Mouse (Mus musculus) CD4-positive, CD25-positive, alpha-beta regulatory T cell, adult 2 months (primary cell): ENCODE data around the gene Diaph3.

Source experiments
- DNase-seq: peaks from one replicate; pipeline ENCODE4 v3.0.0-alpha.2; 2012; ENCODE audit warnings: low read depth, low spot score

The Diaph3 gene

DNA sequence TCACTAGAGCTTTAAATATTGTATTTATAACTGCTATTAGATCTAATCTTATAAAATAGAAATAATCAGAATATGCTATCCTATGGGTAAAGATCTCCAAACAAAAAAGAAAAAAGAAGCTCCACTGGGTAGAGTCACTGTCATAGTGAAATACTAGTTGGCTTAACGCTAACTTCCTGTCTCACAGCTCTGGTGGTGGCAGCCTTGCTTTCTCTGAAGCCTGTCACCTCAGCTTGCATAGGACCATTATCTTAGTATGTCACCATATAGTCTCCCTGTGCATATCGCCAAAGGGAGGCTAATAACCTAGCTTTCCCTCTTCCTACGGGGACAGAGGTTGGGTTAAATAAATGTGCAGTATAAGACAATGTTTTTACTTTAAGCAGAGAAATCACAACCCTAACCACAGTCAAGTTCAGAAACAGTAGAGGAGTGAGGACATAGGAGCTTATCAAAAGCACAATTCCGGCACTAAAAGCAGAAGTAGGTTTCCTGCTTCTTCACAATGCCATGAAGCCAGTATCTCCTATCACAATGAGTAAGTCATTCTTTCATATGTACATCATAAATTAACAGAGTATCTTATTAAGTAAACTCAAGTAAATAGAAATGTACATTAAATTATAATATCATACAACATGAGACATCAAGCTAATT is 293.8 kb downstream of the Diaph3 start:
- DNase-seq: no peak

DNA sequence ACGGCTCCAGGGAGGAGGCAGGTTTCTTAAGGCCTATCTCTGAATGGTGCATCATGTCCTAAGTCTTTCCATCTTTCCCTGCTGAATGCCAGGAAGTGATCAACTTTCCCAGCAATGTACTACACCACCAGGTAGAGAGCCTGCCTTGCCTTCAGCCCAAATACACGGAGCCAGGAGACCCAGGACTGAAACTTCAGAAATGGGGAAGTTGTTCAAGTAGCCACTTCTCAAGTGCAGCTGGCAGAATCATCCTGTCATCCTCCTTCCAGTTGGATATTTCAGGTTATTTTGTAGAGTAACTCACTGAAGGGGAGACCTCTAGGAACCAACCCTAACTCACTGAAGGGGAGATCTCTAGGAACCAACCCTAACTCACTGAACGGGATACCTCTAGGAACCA is 297.0 kb downstream of the Diaph3 start:
- DNase-seq: no peak

DNA sequence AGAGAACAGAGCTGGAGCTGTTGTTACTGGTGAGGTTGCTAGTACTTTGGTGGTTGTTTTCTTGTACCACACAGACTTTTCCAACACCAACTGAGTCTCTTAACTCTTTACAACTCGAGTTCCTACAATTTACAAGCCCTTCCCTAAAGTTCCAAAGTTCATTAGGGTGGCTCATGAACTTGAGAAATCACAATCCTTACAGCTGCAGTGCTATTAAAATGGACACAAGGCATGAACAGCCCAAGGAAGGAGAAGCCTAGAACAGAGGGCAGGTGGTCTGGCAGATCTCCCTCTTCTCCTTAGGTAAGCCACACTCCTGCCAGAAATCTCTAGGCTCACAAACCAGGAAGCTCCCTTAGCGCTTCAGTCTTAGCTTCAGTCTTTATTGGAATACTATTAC is 303.4 kb downstream of the Diaph3 start:
- no peak for DNase-seq

DNA sequence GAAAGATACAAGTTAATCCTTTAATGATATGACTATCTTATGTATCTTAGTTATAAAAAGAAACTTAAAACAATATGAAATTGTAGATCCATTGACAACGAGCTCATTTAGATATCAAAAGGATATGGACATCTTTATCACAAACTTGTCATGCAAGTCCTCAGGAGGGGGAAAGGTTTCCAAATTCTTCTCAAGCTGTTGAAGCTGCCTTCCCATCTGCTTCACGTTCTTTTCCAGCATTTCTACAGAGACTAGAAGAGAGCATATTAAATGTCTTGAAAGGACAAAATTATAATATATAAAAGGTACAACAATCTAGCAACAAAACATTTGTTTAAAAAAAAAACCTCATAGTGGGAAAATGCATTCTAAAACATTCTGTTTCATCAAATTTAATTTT is 306.2 kb downstream of the Diaph3 start:
- DNase-seq: no peak

DNA sequence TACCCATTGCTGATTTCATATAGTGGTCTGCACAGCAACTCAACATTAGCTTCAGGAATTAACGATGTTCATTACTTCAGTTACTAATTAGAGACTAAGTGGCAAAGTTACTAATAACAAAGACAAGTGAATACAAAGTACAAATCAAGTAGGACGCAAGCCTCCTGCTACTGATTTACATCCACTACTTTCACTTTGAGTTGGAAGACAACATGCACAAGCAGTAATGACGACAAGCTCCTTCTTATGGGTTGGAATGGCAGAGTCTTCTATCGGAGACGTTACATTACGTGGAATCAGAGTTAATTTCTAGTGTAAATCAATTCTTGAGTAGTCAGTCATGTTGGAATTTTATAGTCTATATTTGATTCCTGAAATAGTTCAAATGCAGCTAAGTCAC is 306.8 kb downstream of the Diaph3 start:
- DNase-seq: no peak

DNA sequence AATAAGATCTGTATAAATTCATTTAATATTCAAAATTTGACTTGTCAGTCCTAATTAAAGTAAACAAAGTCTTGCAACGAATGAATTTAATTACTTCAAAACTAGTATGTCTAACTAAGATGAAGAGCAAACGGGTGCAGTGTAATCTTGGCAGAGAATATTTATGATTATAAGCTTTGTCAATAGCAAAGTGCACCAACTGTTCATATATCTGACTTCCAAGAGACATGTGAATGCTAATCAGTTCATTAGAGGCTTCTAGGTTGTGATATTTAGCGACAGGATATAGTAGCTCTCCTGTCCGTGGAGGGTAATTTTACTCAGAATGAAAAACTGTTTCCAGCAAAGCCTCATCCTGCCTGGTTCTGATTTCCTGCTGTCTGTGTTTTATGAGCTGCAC is 308.0 kb downstream of the Diaph3 start:
- no peak for DNase-seq

DNA sequence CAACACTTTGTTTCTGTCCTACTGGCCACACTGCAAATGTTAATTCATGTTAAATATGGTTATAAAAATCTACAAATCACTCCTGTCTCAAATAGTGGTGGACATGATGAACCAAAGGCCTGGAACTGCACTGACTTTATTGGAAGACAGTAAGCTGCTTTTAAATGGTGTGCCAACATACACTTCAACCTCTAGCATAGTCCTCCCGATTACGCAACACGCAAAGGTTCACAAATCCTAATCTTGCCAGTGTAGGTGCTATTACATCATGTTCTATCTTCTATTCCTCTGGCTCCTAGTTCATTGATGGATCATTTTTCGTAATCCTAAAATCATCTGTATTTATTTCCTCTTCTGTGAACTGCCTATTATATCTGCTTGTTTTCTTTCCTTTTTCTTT is 324.8 kb downstream of the Diaph3 start:
- DNase-seq: no peak

DNA sequence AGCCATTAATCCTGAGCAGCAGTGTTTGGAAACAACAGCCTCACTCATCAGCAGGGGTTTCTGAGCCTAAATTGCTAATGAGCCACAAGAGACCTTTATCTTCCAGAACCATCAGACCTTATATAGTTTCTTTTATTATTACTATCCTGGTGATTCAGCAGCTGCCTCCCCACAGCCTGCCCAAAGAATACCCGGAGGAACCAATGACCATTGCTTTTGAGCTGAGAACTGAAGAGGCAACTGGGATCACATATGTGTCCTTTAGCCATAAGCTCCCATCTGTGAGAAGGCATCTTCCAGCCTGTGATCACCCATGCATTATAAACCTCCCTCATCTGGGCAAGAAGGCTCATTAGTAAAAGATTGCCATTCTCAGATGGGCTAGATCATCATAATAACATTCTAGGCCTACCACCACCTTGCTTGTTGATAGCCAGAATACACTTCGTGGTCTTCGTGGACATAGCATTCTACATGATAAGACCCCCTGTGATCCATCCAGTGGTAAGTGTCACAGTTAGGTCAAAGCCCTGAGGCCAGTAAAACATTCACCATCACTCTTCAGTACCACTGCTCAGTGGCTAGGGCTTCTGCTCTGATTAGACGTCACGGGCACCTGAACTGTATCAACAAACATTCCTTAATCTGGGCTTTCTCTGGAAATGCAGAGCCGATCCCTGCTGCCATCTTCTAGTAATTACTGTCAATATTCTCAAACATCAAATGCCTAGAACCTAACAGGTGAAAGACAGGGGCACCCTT is 352.0 kb downstream of the Diaph3 start:
- DNase-seq: no peak

DNA sequence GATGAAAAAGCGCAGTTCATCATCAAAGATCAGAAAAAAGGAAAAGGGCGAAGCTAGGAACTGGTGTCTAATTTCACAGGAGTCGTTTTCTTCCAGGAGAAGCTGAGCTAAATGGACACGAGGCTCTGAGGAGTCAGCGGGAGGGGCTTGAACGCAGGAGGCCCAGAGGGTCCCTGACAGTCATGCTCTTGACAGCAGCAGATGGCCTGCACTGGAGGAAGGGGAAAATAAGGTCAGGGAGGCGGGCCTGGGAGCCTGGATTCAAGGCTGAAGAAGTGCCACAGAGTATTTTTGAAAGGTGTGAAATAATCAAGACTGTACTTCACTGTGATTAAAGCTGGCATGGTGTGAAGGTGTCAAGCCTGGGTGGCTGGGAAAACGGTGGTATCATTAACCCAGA is 354.2 kb downstream of the Diaph3 start:
- no peak for DNase-seq

DNA sequence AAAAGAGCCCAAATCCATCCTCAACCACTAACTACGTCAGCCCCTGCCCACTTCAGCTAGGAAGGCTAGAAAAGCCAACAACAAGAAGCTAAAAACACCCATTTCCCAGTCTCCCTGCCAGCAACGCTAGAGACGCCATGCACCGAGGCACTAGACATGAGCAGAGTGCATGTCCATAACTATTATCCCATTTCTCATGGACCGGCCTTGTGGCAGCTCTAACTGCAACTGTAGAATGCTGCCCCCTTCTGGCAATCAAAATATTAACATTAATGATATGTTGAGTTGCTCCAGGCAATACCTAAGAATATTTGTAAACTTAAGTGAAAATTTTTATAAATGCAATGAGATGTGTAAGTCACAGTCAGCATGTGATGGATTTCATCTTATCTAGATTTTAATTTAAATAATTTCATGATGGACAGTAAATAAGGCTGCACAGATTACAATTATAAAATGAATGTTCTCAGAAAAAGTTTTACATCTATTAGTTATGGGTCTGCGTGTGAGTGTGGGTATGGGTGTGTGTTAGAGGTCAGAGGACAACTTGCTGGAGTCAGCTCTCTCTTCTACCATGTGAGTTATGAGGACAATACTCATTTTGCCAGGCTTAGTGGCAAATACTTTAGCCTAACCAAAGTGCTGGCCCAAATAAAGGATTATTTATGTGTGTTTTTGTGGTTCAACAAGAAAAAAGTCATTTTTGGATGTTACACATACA is 359.3 kb downstream of the Diaph3 start:
- DNase-seq: peak; percentile 75

DNA sequence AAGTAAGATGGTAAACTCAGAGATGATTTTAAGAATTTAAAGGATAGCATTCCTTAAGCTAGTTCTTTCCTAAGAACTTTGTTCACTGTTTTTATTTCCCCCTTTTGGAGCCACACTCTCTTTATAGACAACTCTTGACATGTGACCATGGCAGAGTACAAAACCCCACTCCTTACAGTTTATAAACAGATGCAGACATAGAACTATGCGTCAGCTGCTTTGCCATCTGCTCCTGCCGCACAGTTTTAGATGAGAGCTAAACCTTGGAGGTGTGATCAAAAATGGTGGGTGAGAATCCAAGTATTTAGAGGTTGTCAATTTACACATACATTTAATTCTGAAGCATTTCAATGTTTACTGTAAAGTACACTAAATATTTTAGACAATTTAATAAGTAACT is 367.7 kb downstream of the Diaph3 start:
- DNase-seq: no peak

DNA sequence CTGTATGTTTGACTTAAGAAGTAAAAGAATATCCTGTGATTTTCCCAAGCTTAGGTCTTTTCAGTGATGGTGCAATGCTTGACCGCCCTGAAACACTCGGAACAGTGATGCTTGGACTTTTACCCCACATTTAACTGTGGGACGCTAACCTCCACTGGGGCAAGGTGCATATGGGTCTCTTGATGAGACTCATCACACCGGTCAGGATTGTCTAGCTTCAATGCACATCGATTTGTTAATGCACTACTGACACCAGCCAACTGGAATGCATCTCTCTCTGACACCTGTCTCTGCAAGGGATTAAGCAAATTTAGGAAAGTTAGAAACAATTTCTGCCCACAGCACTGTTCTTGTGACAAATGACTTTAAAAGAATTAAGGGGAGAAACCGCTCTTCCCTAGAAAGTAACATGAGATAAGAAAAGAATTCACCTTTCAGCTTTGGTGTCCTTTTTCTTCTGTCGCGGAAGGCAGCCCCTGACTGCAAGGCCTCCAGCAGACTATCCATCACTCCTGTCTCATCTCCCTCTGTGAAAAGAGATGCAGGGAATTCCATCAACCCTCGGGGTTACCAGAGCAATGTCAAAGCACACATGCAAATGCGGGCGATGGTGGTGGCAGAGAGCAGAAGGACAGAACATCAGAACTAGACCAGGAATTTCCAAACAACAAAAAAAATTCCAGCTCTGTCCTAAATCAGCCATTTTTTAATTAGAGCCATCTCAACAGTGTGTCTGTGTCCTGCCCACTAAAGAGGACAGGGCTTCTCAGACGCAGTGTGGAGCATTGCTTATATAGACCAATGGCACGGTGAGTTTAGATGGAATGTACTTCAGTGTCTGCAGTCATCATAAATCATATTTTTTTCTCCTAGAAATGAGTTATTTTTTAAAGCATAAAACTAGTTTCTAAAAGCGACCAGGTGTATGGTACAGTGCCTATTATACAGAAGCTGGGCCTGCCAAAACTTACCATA is 368.6 kb downstream of the Diaph3 start:
- no peak for DNase-seq

DNA sequence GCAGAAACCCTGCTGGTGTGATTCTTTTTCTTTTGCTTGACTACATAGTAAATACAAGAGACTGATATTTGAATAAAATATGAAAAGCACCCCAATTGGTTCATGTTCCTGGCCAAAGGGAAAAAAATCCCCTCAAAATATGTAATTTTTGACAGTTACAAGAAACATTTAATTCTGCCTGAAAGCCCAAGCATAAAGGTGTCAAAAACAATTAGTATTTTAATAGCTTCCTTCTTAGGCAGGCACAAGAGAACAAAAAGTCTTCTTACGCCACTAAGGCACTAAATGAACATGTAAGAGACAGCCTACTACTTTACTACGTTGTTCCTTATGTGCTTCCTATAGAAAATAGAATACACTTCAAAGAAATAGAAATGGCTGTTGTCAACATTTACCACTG is 376.7 kb downstream of the Diaph3 start:
- DNase-seq: no peak

DNA sequence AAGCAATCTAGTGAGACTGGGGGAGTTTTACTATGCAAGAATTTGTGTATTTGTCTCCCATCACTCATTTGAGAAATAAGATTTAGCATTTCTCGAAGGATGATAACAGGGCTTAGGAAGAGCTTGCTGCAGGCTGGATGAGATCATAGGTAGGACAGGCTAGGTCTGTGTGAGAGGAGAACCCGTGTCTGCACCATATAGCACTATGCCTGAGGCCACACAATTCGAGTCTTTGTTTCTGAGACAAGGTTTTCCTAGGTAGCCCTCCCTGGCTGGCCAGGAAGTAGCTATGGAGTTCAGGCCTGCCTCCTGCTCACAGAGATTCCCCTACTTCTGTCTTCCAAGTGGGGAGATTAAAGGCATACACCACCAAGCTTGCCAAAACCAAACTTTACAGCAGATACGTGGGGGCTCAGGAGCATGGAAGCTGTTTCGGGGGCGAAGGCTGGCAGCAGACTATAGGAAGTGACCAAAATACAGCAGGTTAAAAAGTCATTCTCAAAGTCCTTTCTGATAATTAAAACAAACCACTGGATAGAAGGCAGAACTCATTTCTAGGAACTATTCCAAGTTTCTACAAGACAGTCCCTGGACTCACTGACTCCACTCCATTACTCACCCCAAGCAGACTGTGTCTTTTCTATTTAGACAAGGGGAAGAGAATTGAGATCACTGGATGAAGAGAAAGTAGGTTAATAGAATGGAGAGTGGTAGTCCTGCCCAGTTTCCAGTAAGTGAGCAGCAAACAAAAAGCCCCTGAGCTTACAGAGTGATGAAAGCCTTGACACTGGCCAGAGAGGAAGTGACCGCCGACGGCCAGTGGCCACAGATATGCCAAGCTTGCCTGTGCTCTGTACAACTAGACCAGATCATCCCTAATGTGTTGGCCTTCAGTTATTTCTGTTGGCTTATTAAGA is 383.2 kb downstream of the Diaph3 start:
- no peak for DNase-seq

DNA sequence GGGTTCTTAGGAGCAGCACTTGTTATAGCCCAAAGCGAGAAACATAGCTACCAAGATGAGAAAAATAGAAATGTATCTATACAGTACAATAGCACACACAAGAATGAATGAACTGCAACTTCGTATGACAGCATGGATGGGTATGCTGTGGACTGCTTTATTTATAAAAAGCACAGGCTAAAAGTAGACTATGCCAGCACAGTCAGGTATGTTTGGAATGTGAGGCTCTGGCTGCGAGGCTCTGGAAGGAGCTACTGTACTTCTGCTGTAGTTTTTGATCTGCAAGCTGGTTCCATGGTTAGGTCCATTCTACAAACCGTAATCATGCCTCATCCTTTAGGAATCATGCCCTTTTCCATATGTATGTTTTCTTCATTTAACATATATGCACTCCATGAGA is 383.9 kb downstream of the Diaph3 start:
- DNase-seq: no peak

DNA sequence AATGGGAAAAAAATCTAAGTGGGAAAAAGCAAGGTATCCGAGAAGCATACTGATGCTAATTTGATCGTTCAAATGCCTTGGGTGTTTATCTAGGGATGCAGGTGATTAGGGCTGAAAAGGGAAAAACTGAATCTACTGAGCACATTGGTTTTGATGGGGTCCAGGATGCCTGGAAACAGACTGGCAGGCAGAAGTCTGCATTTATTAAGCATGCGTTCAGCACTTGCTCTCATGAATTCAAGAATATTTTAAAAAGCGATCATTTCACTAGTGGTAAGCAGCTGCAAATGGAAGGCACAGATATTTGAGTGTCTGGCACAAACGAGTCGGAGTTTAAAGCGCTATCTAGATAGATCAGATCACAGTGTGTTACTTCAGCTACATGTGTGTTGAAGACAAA is 390.7 kb downstream of the Diaph3 start:
- no peak for DNase-seq

DNA sequence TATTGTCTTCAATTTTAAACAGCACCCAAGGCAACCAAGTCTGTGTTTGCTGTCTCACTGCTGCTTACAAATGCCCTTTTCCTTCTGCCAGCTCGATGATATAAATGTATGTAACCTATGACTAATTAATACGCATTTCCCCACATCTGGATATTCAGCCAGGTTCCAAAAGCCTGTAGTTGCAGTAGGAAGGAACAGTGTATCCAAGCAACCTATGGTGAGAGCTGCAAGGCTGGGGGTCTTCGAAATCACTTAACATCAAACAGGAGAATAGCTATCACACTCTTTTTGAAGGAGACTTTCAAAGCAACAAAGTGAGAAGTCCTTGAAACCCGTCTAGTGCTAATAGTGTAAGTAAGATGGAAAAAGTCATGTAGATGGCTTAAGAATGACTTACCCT is 391.6 kb downstream of the Diaph3 start:
- no peak for DNase-seq

DNA sequence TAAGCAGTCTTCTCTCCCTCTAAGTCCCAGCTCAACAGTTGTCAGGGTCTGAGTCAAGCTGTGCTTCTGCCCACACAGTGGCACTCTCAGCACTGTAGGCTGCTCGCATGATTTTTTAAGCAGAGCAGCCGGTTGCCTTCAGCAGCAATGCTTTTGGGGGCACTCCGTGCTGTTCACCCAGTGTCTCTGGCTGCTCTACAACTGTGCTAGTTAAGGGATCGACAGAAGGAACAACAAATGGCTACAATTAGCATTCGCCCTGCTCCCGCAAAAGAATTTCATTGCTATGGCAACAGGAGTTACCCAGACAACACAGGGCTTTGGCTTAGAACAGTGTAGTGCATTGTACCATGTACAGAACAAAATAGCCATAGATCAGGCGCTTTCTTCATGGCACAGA is 392.2 kb downstream of the Diaph3 start:
- no peak for DNase-seq

DNA sequence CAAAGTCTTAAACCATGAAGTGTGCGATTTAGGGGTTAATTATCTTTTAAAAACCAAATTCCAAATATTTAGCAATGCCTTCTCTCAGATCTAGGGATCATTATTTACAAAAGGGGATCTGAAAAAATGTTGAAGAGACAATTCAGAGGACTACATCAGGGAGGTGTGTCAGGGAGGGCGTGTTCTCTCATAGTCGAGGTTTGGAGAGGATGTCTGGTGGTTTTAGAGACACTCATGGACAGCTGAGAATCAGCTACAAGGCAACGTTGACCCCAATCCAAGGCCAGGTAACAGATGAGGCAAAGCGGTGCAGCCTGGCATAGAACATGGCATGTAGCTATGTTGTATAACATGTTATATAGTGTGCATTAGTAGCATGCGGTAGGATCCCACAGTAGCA is 396.5 kb downstream of the Diaph3 start:
- DNase-seq: peak; percentile 11

DNA sequence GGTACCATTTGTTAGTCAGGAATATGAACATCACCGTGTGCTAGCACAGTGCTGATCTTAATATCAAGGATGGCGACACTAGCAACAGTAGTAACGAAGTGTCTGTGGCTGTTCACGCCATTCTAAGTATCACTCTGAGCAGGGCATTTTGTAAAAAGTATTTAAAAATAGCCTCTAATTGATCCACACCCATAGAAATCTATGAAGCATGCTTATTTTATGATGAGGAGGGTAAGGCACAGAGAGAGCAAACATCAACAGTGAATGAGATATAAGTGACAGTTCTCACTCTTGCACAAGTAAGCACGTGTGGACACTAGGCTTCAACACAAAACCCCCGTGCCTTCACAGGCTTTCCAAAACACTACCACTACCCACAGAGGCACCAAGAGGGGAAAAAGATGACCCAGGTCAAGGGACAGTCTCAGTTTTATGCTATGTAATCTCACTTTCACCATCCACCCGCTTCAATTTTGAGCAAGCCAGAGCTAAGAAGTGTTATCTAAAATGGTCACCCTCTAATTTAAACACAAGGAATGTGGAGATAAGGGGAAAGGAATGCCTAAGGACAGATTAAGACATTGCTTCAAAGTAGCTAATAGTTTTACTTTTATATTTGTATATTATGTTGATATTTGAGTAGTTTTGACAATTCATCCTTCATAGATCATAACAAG is 399.0 kb downstream of the Diaph3 start:
- DNase-seq: no peak
